Mouse (Mus musculus): ENCODE results near the gene Olig3. TPM values are rescaled to one million over a fixed set of nuclear protein-coding genes. Genes with fewer than 3 reads are reported as not detected.
"Not testable (repeated sequence)": the region's sequence is repeated elsewhere in the genome, so short reads cannot be mapped to it uniquely, and the experiment has no call there.

Olig3 gene
- total and polyA plus RNA-seq, 3 experiments: not detected

GRCm38 (mm10) chr10:19374311-19374710, 18.0 kb downstream of the Olig3 start:
- DNase-seq (ENCODE audit: low read depth, low spot score): no peak
- Histone ChIP-seq H3K36me3 (ENCODE audit: control insufficient read depth in 1 of 2, insufficient read depth in 2 of 2, low read length in 2 of 2) (no peaks in the 10 kb centered on the region), H3K9me3 (replicated peaks; ENCODE audit: insufficient read depth, low read length) (no peaks in the 10 kb centered on the region), H3K4me1 (ENCODE audit: control insufficient read depth in 1 of 2, insufficient read depth in 2 of 2, low read length in 2 of 2) (no peaks in the 10 kb centered on the region), H3K4me3 (ENCODE audit: control insufficient read depth in 1 of 2, insufficient read depth in 1 of 2, low read depth in 2 of 2, low read length in 2 of 2) (no peak overlapping the region), H3K27me3 (ENCODE audit: control insufficient read depth in 1 of 2, insufficient read depth in 2 of 2, low read length in 2 of 2) (no peaks in the 10 kb centered on the region), H3K79me2 (ENCODE audit: control insufficient read depth, insufficient read depth, low read length, poor library complexity) (no peaks in the 10 kb centered on the region), H3K27ac (ENCODE audit: control insufficient read depth, low read depth, low read length) (no peak overlapping the region), H3K9ac (ENCODE audit: control insufficient read depth, low read depth, low read length, poor library complexity, severe bottlenecking) (no peak overlapping the region)
- no peak for TF ChIP-seq GABPA (IDR thresholded peaks at IDR 0.05; ENCODE audit: low read depth, low read length)
- TF ChIP-seq ETS1 (IDR thresholded peaks at IDR 0.05; ENCODE audit: low read depth, low read length): no peak
- TF ChIP-seq MXI1 (IDR thresholded peaks at IDR 0.05; ENCODE audit: low read depth, low read length): no peak
- no peak for TF ChIP-seq ZNF384 (IDR thresholded peaks at IDR 0.05; ENCODE audit: low read depth, low read length)
- no peak for TF ChIP-seq CTCF (IDR thresholded peaks at IDR 0.05 in 2 of 3, conservative IDR thresholded peaks at IDR 0.05 in 1 of 3; ENCODE audit: control insufficient read depth in 1 of 3, insufficient read depth in 1 of 3, low read depth in 2 of 3, low read length in 3 of 3, poor library complexity in 1 of 3, severe bottlenecking in 1 of 3)
- no peak for TF ChIP-seq ZC3H11A (IDR thresholded peaks at IDR 0.05; ENCODE audit: low read depth, low read length)
- TF ChIP-seq RAD21 (IDR thresholded peaks at IDR 0.05; ENCODE audit: low read depth, low read length): no peak
- no peak for TF ChIP-seq TBP (IDR thresholded peaks at IDR 0.05; ENCODE audit: low read depth, low read length)
- TF ChIP-seq TCF12 (IDR thresholded peaks at IDR 0.05; ENCODE audit: low read depth, low read length): no peak
- TF ChIP-seq SMC3 (IDR thresholded peaks at IDR 0.05; ENCODE audit: low read depth, low read length): no peak
- TF ChIP-seq MAFK (IDR thresholded peaks at IDR 0.05; ENCODE audit: borderline replicate concordance, low read depth, low read length): no peak
- TF ChIP-seq HCFC1 (IDR thresholded peaks at IDR 0.05; ENCODE audit: low read depth, low read length): no peak
- no peak for TF ChIP-seq MAZ (IDR thresholded peaks at IDR 0.05; ENCODE audit: low read depth, low read length)
- TF ChIP-seq MYB (IDR thresholded peaks at IDR 0.05; ENCODE audit: low read depth, low read length): no peak
- no peak for TF ChIP-seq USF1 (IDR thresholded peaks at IDR 0.05; ENCODE audit: low read depth, low read length)
- no peak for TF ChIP-seq POLR2AphosphoS2 (IDR thresholded peaks at IDR 0.05; ENCODE audit: low read length)
- TF ChIP-seq RCOR1 (IDR thresholded peaks at IDR 0.05; ENCODE audit: low read depth, low read length): no peak
- TF ChIP-seq E2F4 (IDR thresholded peaks at IDR 0.05; ENCODE audit: borderline replicate concordance, low read depth, low read length): no peak

- Histone ChIP-seq H3K27ac (ENCODE audit: control insufficient read depth, low read depth, low read length) (no peak overlapping the region), H3K36me3 (ENCODE audit: control insufficient read depth in 1 of 2, insufficient read depth in 2 of 2, low read length in 2 of 2) (no peaks in the 10 kb centered on the region), H3K79me2 (ENCODE audit: control insufficient read depth, insufficient read depth, low read length, poor library complexity) (no peaks in the 10 kb centered on the region), H3K9me3 (replicated peaks; ENCODE audit: insufficient read depth, low read length) (no peaks in the 10 kb centered on the region), H3K4me1 (ENCODE audit: control insufficient read depth in 1 of 2, insufficient read depth in 2 of 2, low read length in 2 of 2) (no peaks in the 10 kb centered on the region), H3K4me3 (ENCODE audit: control insufficient read depth in 1 of 2, insufficient read depth in 1 of 2, low read depth in 2 of 2, low read length in 2 of 2) (no peak overlapping the region), H3K27me3 (ENCODE audit: control insufficient read depth in 1 of 2, insufficient read depth in 2 of 2, low read length in 2 of 2) (no peaks in the 10 kb centered on the region), H3K9ac (ENCODE audit: control insufficient read depth, low read depth, low read length, poor library complexity, severe bottlenecking) (no peak overlapping the region)
- TF ChIP-seq RCOR1 (IDR thresholded peaks at IDR 0.05; ENCODE audit: low read depth, low read length) (no peak), TBP (IDR thresholded peaks at IDR 0.05; ENCODE audit: low read depth, low read length) (no peak), NRF1 (IDR thresholded peaks at IDR 0.05; ENCODE audit: insufficient read depth, low read depth, low read length, poor library complexity, severe bottlenecking) (no peak)
- DNase-seq (ENCODE audit: low read depth, low spot score): no peak
These were observed 19.5 kb downstream of the Olig3 start for GRCm38 (mm10) chr10:19375838-19376237.

- not testable (repeated sequence) for H3K9me3 ChIP-seq (replicated peaks; ENCODE audit: insufficient read depth, low read length); H3K4me1 ChIP-seq (ENCODE audit: control insufficient read depth in 1 of 2, insufficient read depth in 2 of 2, low read length in 2 of 2); H3K27me3 ChIP-seq (ENCODE audit: control insufficient read depth in 1 of 2, insufficient read depth in 2 of 2, low read length in 2 of 2); DNase-seq (ENCODE audit: low read depth, low spot score); H3K36me3 ChIP-seq (ENCODE audit: control insufficient read depth in 1 of 2, insufficient read depth in 2 of 2, low read length in 2 of 2); H3K9ac ChIP-seq (ENCODE audit: control insufficient read depth, low read depth, low read length, poor library complexity, severe bottlenecking); H3K27ac ChIP-seq (ENCODE audit: control insufficient read depth, low read depth, low read length); H3K4me3 ChIP-seq (ENCODE audit: control insufficient read depth in 1 of 2, insufficient read depth in 1 of 2, low read depth in 2 of 2, low read length in 2 of 2); H3K79me2 ChIP-seq (ENCODE audit: control insufficient read depth, insufficient read depth, low read length, poor library complexity)
These were observed 24.6 kb downstream of the Olig3 start for GRCm38 (mm10) chr10:19380971-19381370.

Measured in MEL (cell line).